Mouse (Mus musculus): Measurements from ENCODE around the gene Osbpl3.

Osbpl3 gene

GRCm38 (mm10) chr6:50455829-50456469, at the start of gene Osbpl3:
Gene Osbpl3, minus strand, starts transcription at chr6:50456201.
- DNase-seq (ENCODE audit: extremely low spot score, low read depth, low spot score) = peak; percentile 73

GRCm38 (mm10) chr6:50505531-50505930, 49.5 kb upstream of the Osbpl3 start:
- no peak for DNase-seq (ENCODE audit: extremely low spot score, low read depth, low spot score)

- no peak for DNase-seq (ENCODE audit: extremely low spot score, low read depth, low spot score)
Measured at GRCm38 (mm10) chr6:50504711-50505110, 48.7 kb upstream of the Osbpl3 start.

GRCm38 (mm10) chr6:50503779-50504178, 47.8 kb upstream of the Osbpl3 start:
- DNase-seq (ENCODE audit: extremely low spot score, low read depth, low spot score) = no peak

- no peak for DNase-seq (ENCODE audit: extremely low spot score, low read depth, low spot score)
Measured at GRCm38 (mm10) chr6:50503031-50503430, 47.0 kb upstream of the Osbpl3 start.

GRCm38 (mm10) chr6:50498346-50498745, 42.3 kb upstream of the Osbpl3 start:
- DNase-seq (ENCODE audit: extremely low spot score, low read depth, low spot score) = no peak

GRCm38 (mm10) chr6:50490519-50490918, 34.5 kb upstream of the Osbpl3 start:
- DNase-seq (ENCODE audit: extremely low spot score, low read depth, low spot score) = no peak

- no peak for DNase-seq (ENCODE audit: extremely low spot score, low read depth, low spot score)
Measured at GRCm38 (mm10) chr6:50489380-50489779, 33.4 kb upstream of the Osbpl3 start.

- DNase-seq (ENCODE audit: extremely low spot score, low read depth, low spot score) = no peak
Measured at GRCm38 (mm10) chr6:50486035-50486902, 30.3 kb upstream of the Osbpl3 start.

GRCm38 (mm10) chr6:50483426-50483825, 27.4 kb upstream of the Osbpl3 start:
- DNase-seq (ENCODE audit: extremely low spot score, low read depth, low spot score) = no peak

- DNase-seq (ENCODE audit: extremely low spot score, low read depth, low spot score) = no peak
Measured at GRCm38 (mm10) chr6:50481460-50481859, 25.5 kb upstream of the Osbpl3 start.

GRCm38 (mm10) chr6:50466451-50466850, 10.4 kb upstream of the Osbpl3 start:
- no peak for DNase-seq (ENCODE audit: extremely low spot score, low read depth, low spot score)

- DNase-seq (ENCODE audit: extremely low spot score, low read depth, low spot score) = no peak
Measured at GRCm38 (mm10) chr6:50464690-50465485, 8.9 kb upstream of the Osbpl3 start.

- DNase-seq (ENCODE audit: extremely low spot score, low read depth, low spot score) = no peak
Measured at GRCm38 (mm10) chr6:50462026-50462425, 6.0 kb upstream of the Osbpl3 start.

- DNase-seq (ENCODE audit: extremely low spot score, low read depth, low spot score) = no peak
Measured at GRCm38 (mm10) chr6:50461585-50461984, 5.6 kb upstream of the Osbpl3 start.

- DNase-seq (ENCODE audit: extremely low spot score, low read depth, low spot score) = no peak
Measured at GRCm38 (mm10) chr6:50460646-50461045, 4.6 kb upstream of the Osbpl3 start.

GRCm38 (mm10) chr6:50460246-50460645, 4.2 kb upstream of the Osbpl3 start:
- DNase-seq (ENCODE audit: extremely low spot score, low read depth, low spot score) = no peak

GRCm38 (mm10) chr6:50459271-50459670, 3.3 kb upstream of the Osbpl3 start:
- no peak for DNase-seq (ENCODE audit: extremely low spot score, low read depth, low spot score)

- no peak for DNase-seq (ENCODE audit: extremely low spot score, low read depth, low spot score)
Measured at GRCm38 (mm10) chr6:50457551-50458348, 1.7 kb upstream of the Osbpl3 start.

- DNase-seq (ENCODE audit: extremely low spot score, low read depth, low spot score) = no peak
Measured at GRCm38 (mm10) chr6:50456706-50457105, 705 bp upstream of the Osbpl3 start.

All from hindlimb bud, embryonic 11.5 days (tissue).